Mouse (Mus musculus) forebrain, embryonic 12.5 days (tissue): Measurements from ENCODE around the gene Gm3239. TPM values are rescaled to one million over a fixed set of nuclear protein-coding genes. Genes with fewer than 3 reads are reported as not detected.
A peak's percentile ranks its signal among the peaks of the same experiment; 100 is the strongest.
"Not testable (repeated sequence)": the region's sequence is repeated elsewhere in the genome, so short reads cannot be mapped to it uniquely, and the experiment has no call there.

Source experiments
- ATAC-seq: fragments of 200-750 bp; cut with Nextera tagmentation; 2 replicates; pipeline ENCODE4 v1.8.0; 2017; ENCODE audit warnings: moderate TSS enrichment; ENCODE audit not compliant: low FRiP score
- H3K27ac ChIP-seq: fragments of 300-500 bp; sonication (generic); 2 replicates; pipeline ENCODE4 v1.5.1; 2016; ENCODE audit warnings: mild to moderate bottlenecking
- H3K27me3 ChIP-seq: fragments of 300-500 bp; sonication (generic); 2 replicates; pipeline ENCODE4 v1.6.1; 2016; ENCODE audit warnings: mild to moderate bottlenecking
- H3K36me3 ChIP-seq: fragments of 300-500 bp; sonication (generic); replicated peaks from 2 replicates; pipeline ENCODE4 v1.6.1; 2016; ENCODE audit warnings: mild to moderate bottlenecking
- H3K4me1 ChIP-seq: fragments of 300-500 bp; sonication (generic); 2 replicates; pipeline ENCODE4 v1.6.1; 2016
- H3K4me2 ChIP-seq: fragments of 300-500 bp; sonication (generic); 2 replicates; pipeline ENCODE4 v1.6.1; 2016; ENCODE audit warnings: mild to moderate bottlenecking, moderate library complexity
- H3K4me3 ChIP-seq: fragments of 300-500 bp; sonication (generic); replicated peaks from 2 replicates; pipeline ENCODE4 v1.5.1; 2016; ENCODE audit warnings: mild to moderate bottlenecking
- H3K9ac ChIP-seq: fragments of 300-500 bp; sonication (generic); 2 replicates; pipeline ENCODE4 v1.6.1; 2016; ENCODE audit warnings: mild to moderate bottlenecking
- H3K9me3 ChIP-seq: fragments of 300-500 bp; sonication (generic); 2 replicates; pipeline ENCODE4 v1.6.1; 2016
- WGBS: fragments of 180-500 bp; shearing (Covaris S2); methylation state at CpG from one replicate; pipeline ENCODE4 v1.1.7; 2016; 5-methylcytosine and 5-hydroxymethylcytosine counted together
- polyA plus RNA-seq: library from polyadenylated mRNA; unstranded; fragments of >200 nt; fragmentation: Nextera tagmentation; extraction: Ambion mirVana; gene quantifications from 2 replicates; pipeline ENCODE4 v1.2.1, GENCODE M21; 2016

Gene Gm3239
- polyA plus RNA-seq = 0.23 TPM in 1 of 2 replicates, not detected in the other

- H3K27ac ChIP-seq, H3K36me3 ChIP-seq, ATAC-seq, H3K4me2 ChIP-seq, H3K9me3 ChIP-seq, H3K4me1 ChIP-seq, H3K4me3 ChIP-seq, H3K9ac ChIP-seq, H3K27me3 ChIP-seq: not testable (repeated sequence)
- WGBS = no CpG with 5 or more reads among the region's 2 CpGs
These were observed at the start of gene Gm3239 for GRCm38 (mm10) chr14:4663892-4664291. Gene Gm3239, plus strand, starts transcription at chr14:4664192.

GRCm38 (mm10) chr14:4632052-4632451, 31.9 kb upstream of the Gm3239 start, which contains the start of gene Gm8159:
Gene Gm8159, plus strand, starts transcription at chr14:4632352.
- H3K4me3 ChIP-seq, H3K4me1 ChIP-seq, H3K27me3 ChIP-seq, H3K9ac ChIP-seq, H3K9me3 ChIP-seq, H3K36me3 ChIP-seq, H3K27ac ChIP-seq, H3K4me2 ChIP-seq, ATAC-seq: not testable (repeated sequence)
- no CpG with 5 or more reads among the region's 2 CpGs for WGBS

- peak overlapping the region; percentile 63 for H3K4me2 ChIP-seq
- H3K9ac ChIP-seq = peak overlapping the region; percentile 29; the same call in 1 of the 2 replicates
- H3K4me1 ChIP-seq, H3K27me3 ChIP-seq, H3K36me3 ChIP-seq, H3K27ac ChIP-seq, H3K9me3 ChIP-seq, ATAC-seq: not testable (repeated sequence)
- WGBS = 1% methylated on average over 18 of the region's 18 CpGs
- H3K4me3 ChIP-seq = peak overlapping the region; percentile 39
These were observed 14.7 kb upstream of the Gm3239 start for GRCm38 (mm10) chr14:4649309-4649708.

GRCm38 (mm10) chr14:4650324-4650723, 13.7 kb upstream of the Gm3239 start:
- H3K4me3 ChIP-seq, H3K27ac ChIP-seq: not testable (repeated sequence)
- WGBS = 1% methylated on average over 4 of the region's 9 CpGs

GRCm38 (mm10) chr14:4708938-4709337, 44.9 kb downstream of the Gm3239 start, which contains the start of gene Gm7876:
Gene Gm7876, plus strand, starts transcription at chr14:4709238.
- not testable (repeated sequence) for H3K4me3 ChIP-seq, H3K4me2 ChIP-seq, H3K9ac ChIP-seq, H3K27me3 ChIP-seq, H3K9me3 ChIP-seq, ATAC-seq, H3K36me3 ChIP-seq, H3K4me1 ChIP-seq, H3K27ac ChIP-seq
- WGBS = 87% methylated on average over 1 of the region's 2 CpGs

More at GRCm38 (mm10) chr14:4650324-4650723, 13.7 kb upstream of the Gm3239 start:
- H3K4me2 ChIP-seq, H3K27me3 ChIP-seq, H3K36me3 ChIP-seq, H3K9me3 ChIP-seq, H3K9ac ChIP-seq, ATAC-seq, H3K4me1 ChIP-seq: not testable (repeated sequence)

Other genes starting within 250 kb of the Gm3239 start
- 1.8 and 2.7 TPM in 2 replicates for gene Gm3164, start 248.7 kb upstream of the Gm3239 start, polyA plus RNA-seq
- gene Gm3173, start 233.2 kb upstream of the Gm3239 start, polyA plus RNA-seq = 0.65 TPM in 1 of 2 replicates, not detected in the other
- gene Gm3182, start 182.4 kb upstream of the Gm3239 start, polyA plus RNA-seq = not detected in 2 replicates
- not detected in 2 replicates for gene Gm3047, start 108.8 kb upstream of the Gm3239 start, polyA plus RNA-seq
- gene Gm8159, start 31.8 kb upstream of the Gm3239 start, polyA plus RNA-seq = not detected in 2 replicates
- gene Gm7876, start 45.0 kb downstream of the Gm3239 start, polyA plus RNA-seq = not detected in 2 replicates
- 0.99 and 1.3 TPM in 2 replicates for gene Gm3252, start 62.6 kb downstream of the Gm3239 start, polyA plus RNA-seq
- gene Gm9602, start 112.1 kb downstream of the Gm3239 start, polyA plus RNA-seq = not detected in 2 replicates
- gene Gm3269, start 173.9 kb downstream of the Gm3239 start, polyA plus RNA-seq = not detected in 2 replicates
- 0.49 and 1.9 TPM in 2 replicates for gene Gm3264, start 191.4 kb downstream of the Gm3239 start, polyA plus RNA-seq
- gene Gm3278, start 228.2 kb downstream of the Gm3239 start, polyA plus RNA-seq = 0.15 TPM in 1 of 2 replicates, not detected in the other